Mouse (Mus musculus): ENCODE data around the gene Bmper. TPM values are rescaled to one million over a fixed set of nuclear protein-coding genes. Genes with fewer than 3 reads are reported as not detected.

Gene Bmper
- polyA plus RNA-seq, 1 experiment from 2014 or later = 0.38 TPM

GRCm38 (mm10) chr9:23306226-23306625 lies 83.3 kb downstream of the Bmper start:
- H3K4me1 ChIP-seq (replicated peaks) = no peaks in the 10 kb centered on the region
- WGBS (ENCODE audit: insufficient replicate concordance) = 42% methylated on average over 4 of the region's 4 CpGs
- no peaks in the 10 kb centered on the region for H3K27me3 ChIP-seq
- H3K4me2 ChIP-seq = no peak overlapping the region
- H3K36me3 ChIP-seq (replicated peaks) = no peaks in the 10 kb centered on the region
- H3K9ac ChIP-seq = no peak overlapping the region
- H3K27ac ChIP-seq (replicated peaks) = no peak overlapping the region
- no peak for ATAC-seq (ENCODE audit: insufficient read depth)
- no peak overlapping the region for H3K4me3 ChIP-seq (replicated peaks)
- no peaks in the 10 kb centered on the region for H3K9me3 ChIP-seq (replicated peaks)

GRCm38 (mm10) chr9:23307835-23308234 lies 85.0 kb downstream of the Bmper start:
- Histone ChIP-seq H3K4me2 (no peak overlapping the region), H3K36me3 (replicated peaks) (no peaks in the 10 kb centered on the region), H3K9me3 (replicated peaks) (no peaks in the 10 kb centered on the region), H3K4me3 (replicated peaks) (no peak overlapping the region), H3K9ac (no peak overlapping the region), H3K27me3 (no peaks in the 10 kb centered on the region), H3K4me1 (replicated peaks) (no peaks in the 10 kb centered on the region), H3K27ac (replicated peaks) (no peak overlapping the region)
- ATAC-seq (ENCODE audit: insufficient read depth) = no peak
- 60% methylated on average over 2 of the region's 2 CpGs for WGBS (ENCODE audit: insufficient replicate concordance)

GRCm38 (mm10) chr9:23310953-23311352 lies 88.1 kb downstream of the Bmper start:
- Histone ChIP-seq H3K9ac (no peak overlapping the region), H3K4me2 (no peak overlapping the region), H3K36me3 (replicated peaks) (no peaks in the 10 kb centered on the region), H3K9me3 (replicated peaks) (no peaks in the 10 kb centered on the region), H3K4me1 (replicated peaks) (no peaks in the 10 kb centered on the region), H3K4me3 (replicated peaks) (no peak overlapping the region), H3K27me3 (no peaks in the 10 kb centered on the region), H3K27ac (replicated peaks) (no peak overlapping the region)
- ATAC-seq (ENCODE audit: insufficient read depth) = no peak
- WGBS (ENCODE audit: insufficient replicate concordance) = 52% methylated on average over 3 of the region's 3 CpGs

- H3K9me3 ChIP-seq (replicated peaks) = no peaks in the 10 kb centered on the region
- no peaks in the 10 kb centered on the region for H3K4me1 ChIP-seq (replicated peaks)
- H3K27me3 ChIP-seq = no peaks in the 10 kb centered on the region
- no peak for ATAC-seq (ENCODE audit: insufficient read depth)
- H3K36me3 ChIP-seq (replicated peaks) = no peaks in the 10 kb centered on the region
- H3K4me3 ChIP-seq (replicated peaks) = no peak overlapping the region
- H3K27ac ChIP-seq (replicated peaks) = no peak overlapping the region
- H3K9ac ChIP-seq = no peak overlapping the region
- H3K4me2 ChIP-seq = no peak overlapping the region
Observed at GRCm38 (mm10) chr9:23311956-23312355, 89.1 kb downstream of the Bmper start.

- Histone ChIP-seq H3K27ac (replicated peaks) (no peak overlapping the region), H3K9me3 (replicated peaks) (no peaks in the 10 kb centered on the region), H3K9ac (no peak overlapping the region), H3K27me3 (no peaks in the 10 kb centered on the region), H3K4me2 (no peak overlapping the region), H3K4me1 (replicated peaks) (no peaks in the 10 kb centered on the region), H3K36me3 (replicated peaks) (no peaks in the 10 kb centered on the region), H3K4me3 (replicated peaks) (no peak overlapping the region)
- 48% methylated on average over 2 of the region's 2 CpGs for WGBS (ENCODE audit: insufficient replicate concordance)
- ATAC-seq (ENCODE audit: insufficient read depth) = no peak
Observed at GRCm38 (mm10) chr9:23312877-23313276, 90.0 kb downstream of the Bmper start.

GRCm38 (mm10) chr9:23315631-23316330 lies 92.9 kb downstream of the Bmper start:
- WGBS (ENCODE audit: insufficient replicate concordance) = 78% methylated on average over 5 of the region's 5 CpGs
- no peaks in the 10 kb centered on the region for H3K36me3 ChIP-seq (replicated peaks)
- no peak overlapping the region for H3K4me3 ChIP-seq (replicated peaks)
- no peaks in the 10 kb centered on the region for H3K4me1 ChIP-seq (replicated peaks)
- no peak overlapping the region for H3K9ac ChIP-seq
- no peak overlapping the region for H3K4me2 ChIP-seq
- no peak for ATAC-seq (ENCODE audit: insufficient read depth)
- no peaks in the 10 kb centered on the region for H3K9me3 ChIP-seq (replicated peaks)
- no peak overlapping the region for H3K27ac ChIP-seq (replicated peaks)
- H3K27me3 ChIP-seq = no peaks in the 10 kb centered on the region

- no peak overlapping the region for H3K4me3 ChIP-seq (replicated peaks)
- no peak for ATAC-seq (ENCODE audit: insufficient read depth)
- H3K9me3 ChIP-seq (replicated peaks) = no peaks in the 10 kb centered on the region
- no peak overlapping the region for H3K27ac ChIP-seq (replicated peaks)
- H3K9ac ChIP-seq = no peak overlapping the region
- no peaks in the 10 kb centered on the region for H3K36me3 ChIP-seq (replicated peaks)
- no peak overlapping the region for H3K4me2 ChIP-seq
- WGBS (ENCODE audit: insufficient replicate concordance) = 64% methylated on average over 3 of the region's 3 CpGs
- H3K27me3 ChIP-seq = no peaks in the 10 kb centered on the region
- H3K4me1 ChIP-seq (replicated peaks) = no peaks in the 10 kb centered on the region
Observed at GRCm38 (mm10) chr9:23327830-23328229, 105.0 kb downstream of the Bmper start.

- Histone ChIP-seq H3K27ac (replicated peaks) (no peak overlapping the region), H3K4me2 (no peak overlapping the region), H3K9ac (no peak overlapping the region), H3K36me3 (replicated peaks) (no peaks in the 10 kb centered on the region), H3K9me3 (replicated peaks) (no peaks in the 10 kb centered on the region), H3K4me3 (replicated peaks) (no peak overlapping the region), H3K4me1 (replicated peaks) (no peaks in the 10 kb centered on the region), H3K27me3 (no peaks in the 10 kb centered on the region)
- ATAC-seq (ENCODE audit: insufficient read depth) = no peak
- 58% methylated on average over 3 of the region's 3 CpGs for WGBS (ENCODE audit: insufficient replicate concordance)
Observed at GRCm38 (mm10) chr9:23333041-23333622, 110.3 kb downstream of the Bmper start.

- H3K9me3 ChIP-seq (replicated peaks) = no peaks in the 10 kb centered on the region
- no peak overlapping the region for H3K4me2 ChIP-seq
- no peak overlapping the region for H3K4me3 ChIP-seq (replicated peaks)
- no peaks in the 10 kb centered on the region for H3K36me3 ChIP-seq (replicated peaks)
- ATAC-seq (ENCODE audit: insufficient read depth) = no peak
- no peak overlapping the region for H3K9ac ChIP-seq
- no peaks in the 10 kb centered on the region for H3K4me1 ChIP-seq (replicated peaks)
- no peaks in the 10 kb centered on the region for H3K27me3 ChIP-seq
- H3K27ac ChIP-seq (replicated peaks) = no peak overlapping the region
Observed at GRCm38 (mm10) chr9:23340551-23340950, 117.7 kb downstream of the Bmper start.

- no peak overlapping the region for H3K4me2 ChIP-seq
- no peaks in the 10 kb centered on the region for H3K4me1 ChIP-seq (replicated peaks)
- H3K4me3 ChIP-seq (replicated peaks) = no peak overlapping the region
- no peak for ATAC-seq (ENCODE audit: insufficient read depth)
- H3K36me3 ChIP-seq (replicated peaks) = no peaks in the 10 kb centered on the region
- H3K9me3 ChIP-seq (replicated peaks) = no peaks in the 10 kb centered on the region
- H3K27ac ChIP-seq (replicated peaks) = no peak overlapping the region
- H3K27me3 ChIP-seq = no peaks in the 10 kb centered on the region
- H3K9ac ChIP-seq = no peak overlapping the region
Observed at GRCm38 (mm10) chr9:23341246-23341645, 118.4 kb downstream of the Bmper start.

- no peak overlapping the region for H3K27ac ChIP-seq (replicated peaks)
- H3K36me3 ChIP-seq (replicated peaks) = no peaks in the 10 kb centered on the region
- no peaks in the 10 kb centered on the region for H3K27me3 ChIP-seq
- H3K9me3 ChIP-seq (replicated peaks) = no peaks in the 10 kb centered on the region
- no peak overlapping the region for H3K4me3 ChIP-seq (replicated peaks)
- no peak overlapping the region for H3K4me2 ChIP-seq
- no peak for ATAC-seq (ENCODE audit: insufficient read depth)
- H3K4me1 ChIP-seq (replicated peaks) = no peaks in the 10 kb centered on the region
- H3K9ac ChIP-seq = no peak overlapping the region
Observed at GRCm38 (mm10) chr9:23344353-23344752, 121.5 kb downstream of the Bmper start.

Measured in liver, embryonic 15.5 days (tissue).